Mouse (Mus musculus) neural tube, embryonic 13.5 days (tissue): ENCODE measurements around the gene Nuf2. TPM values are rescaled to one million over a fixed set of nuclear protein-coding genes. Genes with fewer than 3 reads are reported as not detected.
A peak's percentile ranks its signal among the peaks of the same experiment; 100 is the strongest.

ENCODE experiments used
- ATAC-seq: fragments of 200-750 bp; cut with Nextera tagmentation; 2 replicates; pipeline ENCODE4 v1.8.0; 2017; ENCODE audit warnings: low read depth, mild to moderate bottlenecking, moderate TSS enrichment, moderate library complexity
- H3K27ac ChIP-seq: fragments of 300-500 bp; sonication (generic); replicated peaks from 2 replicates; pipeline ENCODE4 v1.5.1; 2015; ENCODE audit warnings: moderate library complexity, mild to moderate bottlenecking, inconsistent platforms
- H3K27me3 ChIP-seq: fragments of 300-500 bp; sonication (generic); 2 replicates; pipeline ENCODE4 v1.6.1; 2015; ENCODE audit warnings: mild to moderate bottlenecking, inconsistent platforms
- H3K36me3 ChIP-seq: fragments of 300-500 bp; sonication (generic); 2 replicates; pipeline ENCODE4 v1.6.1; 2015; ENCODE audit warnings: mild to moderate bottlenecking, inconsistent platforms
- H3K4me1 ChIP-seq: fragments of 300-500 bp; sonication (generic); replicated peaks from 2 replicates; pipeline ENCODE4 v1.6.1; 2015; ENCODE audit warnings: inconsistent platforms
- H3K4me2 ChIP-seq: fragments of 300-500 bp; sonication (generic); 2 replicates; pipeline ENCODE4 v1.6.1; 2015; ENCODE audit warnings: inconsistent platforms, mild to moderate bottlenecking, moderate library complexity
- H3K4me3 ChIP-seq: fragments of 300-500 bp; sonication (generic); 2 replicates; pipeline ENCODE4 v1.5.1; 2015; ENCODE audit warnings: mild to moderate bottlenecking, inconsistent platforms
- H3K9ac ChIP-seq: fragments of 300-500 bp; sonication (generic); 2 replicates; pipeline ENCODE4 v1.6.1; 2015; ENCODE audit warnings: moderate library complexity, mild to moderate bottlenecking, inconsistent platforms
- H3K9me3 ChIP-seq: fragments of 300-500 bp; sonication (generic); 2 replicates; pipeline ENCODE4 v1.6.1; 2016; ENCODE audit warnings: inconsistent platforms
- WGBS: fragments of 180-500 bp; shearing (Covaris S2); methylation state at CpG from one replicate; pipeline ENCODE4 v1.1.7; 2015; 5-methylcytosine and 5-hydroxymethylcytosine counted together
- polyA plus RNA-seq: library from polyadenylated mRNA; unstranded; fragments of >200 nt; fragmentation: Nextera tagmentation; extraction: Ambion mirVana; gene quantifications from 2 replicates; pipeline ENCODE4 v1.2.1, GENCODE M21; 2015

Nuf2 gene
- polyA plus RNA-seq, 1 experiment from 2014 or later, result 14.3 TPM

DNA sequence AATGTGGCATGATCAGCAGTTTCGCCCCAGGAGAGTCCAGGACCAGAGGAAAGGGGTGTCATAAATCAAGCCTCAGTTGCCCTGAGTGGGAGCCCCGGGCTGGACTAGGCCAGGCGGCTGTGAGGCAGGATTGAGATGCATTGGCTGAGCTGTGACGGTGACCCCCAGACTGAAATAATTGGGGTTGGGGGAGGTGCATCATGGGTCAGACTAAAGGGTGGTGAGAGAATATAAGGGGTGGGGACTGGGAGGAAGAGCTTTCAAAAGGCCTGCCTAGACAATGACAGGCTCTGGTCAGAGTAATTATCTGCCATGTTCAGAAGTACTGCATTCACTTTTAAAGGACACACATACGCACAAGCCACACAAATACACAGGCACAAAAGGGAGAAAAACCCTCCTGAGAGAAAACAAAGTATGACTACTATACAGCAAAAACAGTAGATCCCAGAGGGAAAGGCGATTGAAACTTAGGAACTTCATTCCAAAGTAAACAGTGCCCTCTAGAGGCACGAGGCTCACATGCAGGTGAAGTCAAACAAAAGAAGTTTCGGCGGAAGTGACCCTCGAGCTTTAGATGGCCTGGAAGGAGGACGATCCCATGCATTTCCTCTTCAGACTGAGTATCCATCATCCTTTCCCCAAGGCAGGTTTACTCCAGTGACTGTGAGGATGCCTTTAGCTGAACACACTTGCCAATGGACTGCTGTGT, 72.0 kb downstream of the Nuf2 start:
- H3K9me3 ChIP-seq, result no peaks in the 10 kb centered on the region
- no peaks in the 10 kb centered on the region for H3K36me3 ChIP-seq
- H3K4me3 ChIP-seq, result no peak overlapping the region
- no peak overlapping the region for H3K9ac ChIP-seq
- ATAC-seq, result peak; percentile 68
- H3K4me1 ChIP-seq, result peaks cover 9% of the 10 kb centered on the region
- peak overlapping the region; percentile 37 for H3K4me2 ChIP-seq
- H3K27me3 ChIP-seq, result no peaks in the 10 kb centered on the region
- WGBS, result 4% methylated on average over 11 of the region's 11 CpGs
- no peak overlapping the region for H3K27ac ChIP-seq

Other genes starting within 250 kb of the Nuf2 start
- 14.5 TPM in 2 replicates for gene Rgs5, start 124.0 kb upstream of the Nuf2 start, polyA plus RNA-seq
- gene Rgs4, start 216.2 kb upstream of the Nuf2 start, polyA plus RNA-seq, result 111 and 117 TPM in 2 replicates